Mouse (Mus musculus) megakaryocyte, embryonic 14.5 days (primary cell): ENCODE measurements around the gene B230217C12Rik. TPM values are rescaled to one million over a fixed set of nuclear protein-coding genes. Genes with fewer than 3 reads are reported as not detected.

Source experiments
- H3K27me3 ChIP-seq: replicated peaks from 2 replicates; pipeline ENCODE3; 2012; ENCODE audit warnings: inconsistent platforms
- H3K36me3 ChIP-seq: replicated peaks from 2 replicates; pipeline ENCODE3; 2012; ENCODE audit warnings: low read length, inconsistent platforms, mixed read lengths
- H3K4me1 ChIP-seq: 2 replicates; pipeline ENCODE4 v1.6.1; 2012; ENCODE audit warnings: inconsistent platforms
- H3K4me3 ChIP-seq: replicated peaks from 2 replicates; pipeline ENCODE3; 2012; ENCODE audit warnings: moderate library complexity, mild to moderate bottlenecking, inconsistent platforms
- H3K9me3 ChIP-seq: 2 replicates; pipeline ENCODE4 v1.6.1; 2012; ENCODE audit warnings: inconsistent platforms
- FLI1 ChIP-seq: IDR thresholded peaks from 2 replicates; pipeline ENCODE4 v1.6.1; 2012; ENCODE audit warnings: low read length, inconsistent platforms, mixed read lengths
- GATA1 ChIP-seq: IDR thresholded peaks from 3 replicates; pipeline ENCODE4 v1.6.1; 2012; ENCODE audit warnings: mixed read lengths, low read length, inconsistent platforms, borderline replicate concordance
- polyA plus RNA-seq: library from polyadenylated mRNA; stranded (reverse); fragments of >175 nt; gene quantifications from 2 replicates; pipeline ENCODE4 v1.2.3, GENCODE M21; 2012; ENCODE audit warnings: low replicate concordance; ENCODE audit not compliant: insufficient read depth

The B230217C12Rik gene
- polyA plus RNA-seq, 1 experiment: 1.7 TPM

DNA sequence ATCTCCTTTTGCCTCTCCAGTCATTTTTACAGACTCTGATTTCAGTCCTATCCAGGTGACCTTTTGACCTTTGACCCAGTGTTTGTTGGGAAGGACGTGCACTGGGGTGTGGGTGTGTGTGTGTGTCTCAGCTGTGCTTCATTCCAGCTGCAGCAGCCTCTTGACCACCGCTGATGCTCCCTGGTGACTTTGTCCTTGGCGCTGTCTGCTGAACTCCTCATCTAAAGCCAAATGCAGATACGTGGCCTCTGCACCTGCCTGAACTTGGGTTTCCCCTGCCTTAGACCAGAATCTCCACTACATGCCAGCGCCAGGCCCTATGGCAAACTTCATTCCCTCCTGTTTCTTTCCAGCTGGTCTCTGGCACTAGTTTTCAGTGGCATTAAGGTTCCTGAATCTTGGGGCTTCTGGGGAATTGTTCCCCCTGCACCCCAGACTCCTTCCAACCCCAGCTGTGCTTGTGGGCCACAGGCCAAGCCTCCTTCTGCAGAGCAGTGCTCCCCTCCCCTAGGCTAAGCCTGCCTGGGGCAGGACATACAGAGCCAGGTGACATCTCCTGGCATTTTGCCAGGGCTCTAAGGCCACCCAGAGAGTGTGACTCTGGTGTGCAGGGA, 31.9 kb upstream of the B230217C12Rik start:
- Histone ChIP-seq H3K36me3 (peaks cover 98% of the 10 kb centered on the region), H3K9me3 (no peaks in the 10 kb centered on the region), H3K27me3 (no peaks in the 10 kb centered on the region), H3K4me3 (no peak overlapping the region), H3K4me1 (peaks cover 91% of the 10 kb centered on the region)
- TF ChIP-seq FLI1 (no peak), GATA1 (no peak)

DNA sequence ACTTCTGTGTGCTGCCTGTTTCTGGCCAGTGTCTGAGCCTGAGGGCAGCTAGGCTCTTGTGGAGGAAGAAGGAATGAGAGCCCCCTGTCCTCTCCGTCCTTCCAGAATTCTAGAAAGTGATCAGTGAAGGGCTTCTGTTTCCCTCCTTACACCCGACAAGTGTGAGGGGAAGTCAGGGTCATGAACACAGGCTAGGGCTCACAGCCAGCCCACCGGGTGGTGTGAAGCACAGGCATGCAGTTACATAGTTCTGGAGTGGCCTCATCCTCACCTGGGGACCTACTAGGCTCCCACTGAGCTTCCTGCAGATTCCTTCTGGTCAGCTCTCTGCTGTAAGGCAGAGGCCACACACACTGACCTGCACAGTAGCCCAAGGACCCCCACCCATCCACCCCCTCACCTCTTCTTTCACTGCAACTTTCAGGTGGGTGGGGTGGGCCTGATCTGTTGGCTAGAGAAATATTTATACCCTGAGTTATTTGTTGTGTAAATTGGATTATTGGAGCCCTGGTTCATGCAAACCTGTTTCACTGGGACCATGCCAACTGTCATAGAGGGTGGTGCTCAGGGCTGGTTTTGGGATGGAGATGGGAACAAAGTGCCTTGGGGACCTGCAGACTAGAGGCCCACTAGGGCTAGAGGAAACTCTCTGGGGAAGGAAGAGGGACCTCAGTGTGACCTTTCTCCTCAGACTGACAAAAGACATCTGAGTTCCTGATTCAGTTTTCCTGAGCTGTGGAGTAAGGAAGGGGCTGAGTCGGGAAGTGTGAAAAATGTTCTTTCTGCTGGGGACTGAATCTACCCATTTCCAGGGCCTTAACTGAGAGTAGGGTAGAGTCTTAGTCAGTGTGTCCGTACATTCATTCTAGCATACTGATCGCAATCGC, 31.1 kb upstream of the B230217C12Rik start:
- H3K4me1 ChIP-seq: peaks cover 91% of the 10 kb centered on the region
- no peaks in the 10 kb centered on the region for H3K27me3 ChIP-seq
- peaks cover 98% of the 10 kb centered on the region for H3K36me3 ChIP-seq
- H3K9me3 ChIP-seq: no peaks in the 10 kb centered on the region
- H3K4me3 ChIP-seq: no peak overlapping the region
- no peak for TF ChIP-seq FLI1
- TF ChIP-seq GATA1: no peak

DNA sequence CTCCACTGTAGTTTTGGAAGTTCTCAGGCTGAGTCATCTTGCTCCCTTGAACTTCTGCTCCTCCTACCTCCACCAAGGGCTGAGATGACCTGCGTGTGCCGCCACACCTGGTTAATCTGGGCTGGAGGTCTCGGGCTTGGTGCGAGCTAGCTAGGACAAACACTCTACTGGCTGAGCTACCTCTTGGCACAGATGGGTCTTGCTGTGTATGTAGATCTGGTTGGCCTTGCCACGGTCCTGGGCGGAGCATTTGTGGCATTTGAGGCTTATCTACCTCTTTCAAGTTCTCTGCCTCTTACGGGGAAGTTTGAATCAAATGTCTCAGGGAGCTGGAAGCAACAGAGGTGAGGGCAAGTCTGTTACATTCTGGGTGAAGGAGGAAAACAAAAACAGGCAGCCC, 30.2 kb upstream of the B230217C12Rik start:
- no peaks in the 10 kb centered on the region for H3K9me3 ChIP-seq
- peaks cover 100% of the 10 kb centered on the region for H3K36me3 ChIP-seq
- H3K4me1 ChIP-seq: peaks cover 91% of the 10 kb centered on the region
- H3K4me3 ChIP-seq: no peak overlapping the region
- H3K27me3 ChIP-seq: no peaks in the 10 kb centered on the region
- no peak for TF ChIP-seq GATA1
- no peak for TF ChIP-seq FLI1

DNA sequence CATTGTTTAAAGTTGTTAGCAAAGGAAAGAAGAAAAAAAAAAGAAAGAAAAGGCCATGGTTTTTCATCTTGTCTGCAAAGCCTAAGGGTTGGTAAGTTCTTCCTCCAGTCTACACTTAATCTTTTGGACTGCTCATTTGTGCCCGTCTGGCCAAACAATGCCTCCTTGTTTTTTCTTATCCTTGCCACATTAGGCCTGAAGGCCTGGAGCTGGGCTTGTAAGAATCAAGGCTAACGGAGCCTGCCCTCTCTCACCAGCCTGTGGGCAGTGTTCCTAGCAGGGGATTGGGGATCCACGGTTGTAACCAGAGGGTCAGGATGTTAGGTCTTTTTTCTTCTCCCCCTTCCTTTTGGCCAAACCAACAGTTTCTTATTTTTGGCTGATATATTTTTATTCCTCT, 29.6 kb upstream of the B230217C12Rik start:
- peaks cover 100% of the 10 kb centered on the region for H3K36me3 ChIP-seq
- no peak overlapping the region for H3K4me3 ChIP-seq
- no peaks in the 10 kb centered on the region for H3K9me3 ChIP-seq
- TF ChIP-seq GATA1: no peak
- TF ChIP-seq FLI1: no peak
- no peaks in the 10 kb centered on the region for H3K27me3 ChIP-seq
- peaks cover 91% of the 10 kb centered on the region for H3K4me1 ChIP-seq

- H3K9me3 ChIP-seq: no peaks in the 10 kb centered on the region
- TF ChIP-seq FLI1: no peak
- no peak for TF ChIP-seq GATA1
- peaks cover 90% of the 10 kb centered on the region for H3K4me1 ChIP-seq
- peaks cover 100% of the 10 kb centered on the region for H3K36me3 ChIP-seq
- no peaks in the 10 kb centered on the region for H3K27me3 ChIP-seq
- H3K4me3 ChIP-seq: no peak overlapping the region
Observed at GRCm38 (mm10) chr11:97811569-97812362, 28.8 kb upstream of the B230217C12Rik start.

DNA sequence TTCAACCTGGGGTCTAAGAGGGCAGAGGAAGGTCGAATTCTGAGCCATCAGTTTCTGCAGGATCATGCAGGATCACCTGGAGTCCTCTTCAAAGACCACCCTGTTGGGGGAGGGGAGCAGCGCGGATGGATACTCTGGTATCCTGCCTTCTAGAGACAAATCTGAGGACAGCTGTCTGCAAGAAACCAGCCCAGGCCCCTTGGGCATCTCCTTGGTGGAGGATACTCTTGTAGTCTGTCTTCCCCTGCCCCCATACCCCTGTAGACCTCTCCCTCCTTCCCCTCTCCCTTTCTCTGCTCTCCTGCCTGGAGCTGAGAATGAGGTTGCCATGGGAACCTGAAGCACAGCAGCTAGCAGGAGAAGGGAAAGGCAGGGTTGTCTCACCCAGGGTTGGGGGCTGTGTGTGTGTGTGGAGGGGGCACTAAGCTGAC, 28.1 kb upstream of the B230217C12Rik start:
- no peak for TF ChIP-seq GATA1
- Histone ChIP-seq H3K27me3 (no peaks in the 10 kb centered on the region), H3K36me3 (peaks cover 100% of the 10 kb centered on the region), H3K4me3 (no peak overlapping the region), H3K4me1 (peaks cover 91% of the 10 kb centered on the region), H3K9me3 (no peaks in the 10 kb centered on the region)

GRCm38 (mm10) chr11:97813085-97813484, 27.5 kb upstream of the B230217C12Rik start:
- Histone ChIP-seq H3K36me3 (peaks cover 100% of the 10 kb centered on the region), H3K9me3 (no peaks in the 10 kb centered on the region), H3K4me3 (no peak overlapping the region), H3K27me3 (no peaks in the 10 kb centered on the region), H3K4me1 (peaks cover 91% of the 10 kb centered on the region)
- TF ChIP-seq FLI1 (no peak), GATA1 (no peak)

GRCm38 (mm10) chr11:97813746-97814515, 26.6 kb upstream of the B230217C12Rik start:
- TF ChIP-seq GATA1: no peak
- no peak for TF ChIP-seq FLI1
- no peak overlapping the region for H3K4me3 ChIP-seq
- peaks cover 91% of the 10 kb centered on the region for H3K4me1 ChIP-seq
- H3K36me3 ChIP-seq: peaks cover 100% of the 10 kb centered on the region
- H3K27me3 ChIP-seq: no peaks in the 10 kb centered on the region
- H3K9me3 ChIP-seq: no peaks in the 10 kb centered on the region

- Histone ChIP-seq H3K9me3 (no peaks in the 10 kb centered on the region), H3K4me1 (peaks cover 92% of the 10 kb centered on the region), H3K27me3 (no peaks in the 10 kb centered on the region), H3K4me3 (no peak overlapping the region), H3K36me3 (peaks cover 99% of the 10 kb centered on the region)
- TF ChIP-seq FLI1 (no peak), GATA1 (no peak)
Observed at GRCm38 (mm10) chr11:97815736-97816135, 24.8 kb upstream of the B230217C12Rik start.
